Mouse (Mus musculus) neural tube, embryonic 14.5 days (tissue): Measurements from ENCODE around the gene Bach2. TPM values are rescaled to one million over a fixed set of nuclear protein-coding genes. Genes with fewer than 3 reads are reported as not detected.
A peak's percentile ranks its signal among the peaks of the same experiment; 100 is the strongest.

Experiments
- ATAC-seq: fragments of 200-750 bp; cut with Nextera tagmentation; 2 replicates; pipeline ENCODE4 v1.8.0; 2017; ENCODE audit warnings: low read depth, mild to moderate bottlenecking, moderate TSS enrichment, moderate library complexity
- H3K27ac ChIP-seq: fragments of 300-500 bp; sonication (generic); 2 replicates; pipeline ENCODE4 v1.5.1; 2014; ENCODE audit warnings: low read depth, mild to moderate bottlenecking, control low read depth, low read length, moderate library complexity, mixed read lengths
- H3K27me3 ChIP-seq: fragments of 300-500 bp; sonication (generic); 2 replicates; pipeline ENCODE4 v1.6.1; 2014; ENCODE audit warnings: low read length; ENCODE audit not compliant: control insufficient read depth, insufficient read depth
- H3K36me3 ChIP-seq: fragments of 300-500 bp; sonication (generic); 2 replicates; pipeline ENCODE4 v1.6.1; 2014; ENCODE audit warnings: low read length, mixed read lengths; ENCODE audit not compliant: control insufficient read depth, insufficient read depth
- H3K4me1 ChIP-seq: fragments of 300-500 bp; sonication (generic); 2 replicates; pipeline ENCODE4 v1.6.1; 2014; ENCODE audit warnings: low read length; ENCODE audit not compliant: control insufficient read depth, insufficient read depth
- H3K4me2 ChIP-seq: fragments of 300-500 bp; sonication (generic); 2 replicates; pipeline ENCODE4 v1.6.1; 2014; ENCODE audit warnings: mild to moderate bottlenecking, low read depth, low read length, control low read depth
- H3K4me3 ChIP-seq: fragments of 300-500 bp; sonication (generic); 2 replicates; pipeline ENCODE4 v1.5.1; 2014; ENCODE audit warnings: low read depth, low read length, control low read depth, mixed read lengths
- H3K9ac ChIP-seq: fragments of 300-500 bp; sonication (generic); replicated peaks from 2 replicates; pipeline ENCODE4 v1.6.1; 2014; ENCODE audit warnings: low read depth, mild to moderate bottlenecking, control low read depth, low read length, mixed read lengths
- H3K9me3 ChIP-seq: fragments of 300-500 bp; sonication (generic); 2 replicates; pipeline ENCODE4 v1.6.1; 2016; ENCODE audit warnings: low read length; ENCODE audit not compliant: control insufficient read depth
- WGBS: fragments of 180-500 bp; shearing (Covaris S2); extraction: QIAGEN DNeasy Blood & Tissue Kit; methylation state at CpG from one replicate; pipeline ENCODE4 v1.1.7; 2014; 5-methylcytosine and 5-hydroxymethylcytosine counted together
- polyA plus RNA-seq: library from polyadenylated mRNA; unstranded; fragments of >200 nt; fragmentation: Nextera tagmentation; extraction: Ambion mirVana; gene quantifications from 2 replicates; pipeline ENCODE4 v1.2.1, GENCODE M21; 2014

The Bach2 gene
- polyA plus RNA-seq, 1 experiment from 2014 or later: 32.4 TPM

GRCm38 (mm10) chr4:32235920-32236705 is 2.5 kb upstream of the Bach2 start:
- Histone ChIP-seq H3K4me2 (no peak overlapping the region), H3K27ac (no peak overlapping the region), H3K36me3 (no peaks in the 10 kb centered on the region), H3K9ac (no peak overlapping the region), H3K9me3 (no peaks in the 10 kb centered on the region), H3K27me3 (no peaks in the 10 kb centered on the region), H3K4me3 (no peak overlapping the region), H3K4me1 (peaks cover 7% of the 10 kb centered on the region)
- no peak for ATAC-seq
- 61% methylated on average over 16 of the region's 16 CpGs for WGBS

GRCm38 (mm10) chr4:32238921-32239748 is 531 bp downstream of the Bach2 start:
- no peaks in the 10 kb centered on the region for H3K27me3 ChIP-seq
- peak overlapping the region; percentile 99 for H3K27ac ChIP-seq
- ATAC-seq: peak; percentile 67
- H3K36me3 ChIP-seq: no peaks in the 10 kb centered on the region
- no peaks in the 10 kb centered on the region for H3K9me3 ChIP-seq
- WGBS: under 1% methylated on average over 58 of the region's 100 CpGs
- peak overlapping the region; percentile 99 for H3K9ac ChIP-seq
- peak overlapping the region; percentile 78 for H3K4me2 ChIP-seq
- peaks cover 32% of the 10 kb centered on the region for H3K4me1 ChIP-seq
- peak overlapping the region; percentile 100 for H3K4me3 ChIP-seq

DNA sequence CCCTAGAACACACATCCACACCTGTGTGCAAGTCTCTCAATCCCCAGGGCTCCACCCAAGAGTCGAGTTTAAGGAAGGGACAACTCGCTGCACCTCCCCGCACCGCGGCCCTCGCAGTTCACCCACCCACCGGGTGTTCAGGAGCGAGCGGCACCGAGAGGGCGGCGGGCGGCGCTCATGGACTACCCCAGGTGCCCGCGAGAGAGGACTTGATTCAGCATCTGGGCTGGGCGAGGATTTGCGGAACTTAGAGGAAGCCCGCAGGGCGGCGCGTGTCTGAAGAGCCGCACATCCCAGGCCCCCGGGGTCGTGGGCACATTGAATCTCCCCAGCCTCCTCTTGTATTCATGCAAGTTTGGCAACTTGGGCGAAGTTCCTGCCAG is 1.1 kb downstream of the Bach2 start:
- H3K27ac ChIP-seq: peak overlapping the region; percentile 99
- peak overlapping the region; percentile 99 for H3K9ac ChIP-seq
- H3K36me3 ChIP-seq: no peaks in the 10 kb centered on the region
- H3K4me2 ChIP-seq: peak overlapping the region; percentile 78
- WGBS: under 1% methylated on average over 26 of the region's 26 CpGs
- peak overlapping the region; percentile 100 for H3K4me3 ChIP-seq
- H3K4me1 ChIP-seq: peaks cover 36% of the 10 kb centered on the region
- peak; percentile 53 for ATAC-seq
- H3K9me3 ChIP-seq: no peaks in the 10 kb centered on the region
- H3K27me3 ChIP-seq: no peaks in the 10 kb centered on the region

GRCm38 (mm10) chr4:32240457-32241030 is 1.9 kb downstream of the Bach2 start:
- Histone ChIP-seq H3K9ac (peak overlapping the region; percentile 99), H3K27ac (peak overlapping the region; percentile 6; the same call in 1 of the 2 replicates), H3K9me3 (no peaks in the 10 kb centered on the region), H3K27me3 (no peaks in the 10 kb centered on the region), H3K4me2 (peak overlapping the region; percentile 78), H3K4me3 (peak overlapping the region; percentile 100), H3K36me3 (no peaks in the 10 kb centered on the region), H3K4me1 (peaks cover 36% of the 10 kb centered on the region)
- no peak for ATAC-seq
- 2% methylated on average over 9 of the region's 9 CpGs for WGBS

DNA sequence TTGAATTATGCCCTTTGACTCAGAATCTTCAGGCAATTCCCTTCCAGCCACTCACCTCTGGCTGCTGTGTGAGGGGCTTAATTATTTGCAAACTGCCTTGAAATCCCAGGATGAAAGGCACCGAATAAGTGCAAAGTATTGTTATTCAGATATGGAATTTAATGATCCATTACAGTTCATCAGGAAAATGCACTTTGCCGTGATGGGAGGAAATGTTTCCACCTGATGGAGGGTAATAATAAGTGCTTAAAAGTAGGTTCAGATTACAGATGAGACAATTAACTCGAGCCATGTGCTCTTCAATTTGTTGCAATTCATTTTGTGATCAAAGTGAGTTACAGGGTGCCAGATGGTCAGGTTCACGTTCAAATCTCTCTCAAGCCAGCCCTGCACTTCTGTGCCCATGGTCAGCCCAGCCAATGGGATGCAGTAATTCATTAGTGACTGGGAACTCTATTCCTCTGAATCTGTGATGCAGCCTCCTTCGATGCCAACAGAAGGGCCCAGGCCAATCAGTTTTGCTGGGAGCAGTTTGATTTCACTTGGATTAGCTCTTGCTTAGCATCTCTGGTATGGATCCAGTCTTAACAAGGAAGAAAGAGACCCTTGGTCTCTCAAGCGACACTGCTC is 2.9 kb downstream of the Bach2 start:
- Histone ChIP-seq H3K4me3 (peak overlapping the region; percentile 100), H3K4me1 (peaks cover 36% of the 10 kb centered on the region), H3K9me3 (no peaks in the 10 kb centered on the region), H3K9ac (no peak overlapping the region; the same call in 1 of the 2 replicates), H3K27ac (peak overlapping the region; percentile 65), H3K36me3 (no peaks in the 10 kb centered on the region), H3K27me3 (no peaks in the 10 kb centered on the region), H3K4me2 (peak overlapping the region; percentile 78)
- WGBS: 18% methylated on average over 6 of the region's 6 CpGs
- ATAC-seq: no peak

GRCm38 (mm10) chr4:32242122-32242615 is 3.6 kb downstream of the Bach2 start:
- Histone ChIP-seq H3K36me3 (no peaks in the 10 kb centered on the region), H3K4me1 (peaks cover 36% of the 10 kb centered on the region), H3K27me3 (no peaks in the 10 kb centered on the region), H3K27ac (peak overlapping the region; percentile 65), H3K9me3 (no peaks in the 10 kb centered on the region), H3K4me2 (peak overlapping the region; percentile 78), H3K9ac (no peak overlapping the region; the same call in 1 of the 2 replicates), H3K4me3 (peak overlapping the region; percentile 100; the same call in 1 of the 2 replicates)
- 27% methylated on average over 6 of the region's 6 CpGs for WGBS
- no peak for ATAC-seq

GRCm38 (mm10) chr4:32243458-32243857 is 4.9 kb downstream of the Bach2 start:
- H3K4me2 ChIP-seq: peak overlapping the region; percentile 12; the same call in 1 of the 2 replicates
- 0 out of 2 replicates have a peak overlapping the region, but pooled peaks have one; percentile 28 for H3K27ac ChIP-seq

DNA sequence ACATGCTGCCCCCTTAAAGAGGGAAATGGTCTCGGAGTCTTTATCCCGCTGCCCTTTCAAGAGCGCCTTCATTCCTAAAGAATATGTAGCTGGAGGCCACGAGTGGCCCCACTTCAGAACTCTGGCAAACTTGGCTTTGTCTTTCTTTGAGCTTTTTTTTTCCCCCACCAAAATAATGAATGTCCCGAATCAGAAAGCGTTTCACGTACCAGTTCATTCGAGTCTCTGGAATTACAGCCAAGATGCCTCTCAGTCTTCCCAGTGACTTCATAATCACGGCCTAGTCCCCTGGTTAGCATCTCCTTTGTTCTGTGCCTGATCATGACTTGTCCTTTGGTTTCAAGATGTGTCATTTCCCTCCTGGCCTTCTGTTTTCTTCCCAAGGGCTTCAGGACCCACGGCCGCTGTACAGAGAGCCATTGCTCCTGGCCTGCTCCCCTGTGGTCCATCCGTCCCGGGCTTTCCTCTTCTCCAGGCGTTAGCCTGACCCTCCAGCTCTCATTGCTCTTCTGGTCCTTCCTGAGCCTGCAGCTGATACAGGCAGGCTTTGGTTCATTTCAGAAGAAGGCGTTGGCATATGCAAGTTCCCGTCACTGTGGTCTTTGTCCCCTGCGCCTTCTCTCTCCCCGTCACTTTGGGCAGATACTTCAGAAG is 5.6 kb downstream of the Bach2 start:
- no peaks in the 10 kb centered on the region for H3K27me3 ChIP-seq
- H3K9me3 ChIP-seq: no peaks in the 10 kb centered on the region
- WGBS: 36% methylated on average over 18 of the region's 18 CpGs
- no peak overlapping the region for H3K4me3 ChIP-seq
- no peak overlapping the region for H3K9ac ChIP-seq
- H3K27ac ChIP-seq: peak overlapping the region; percentile 68; the same call in 1 of the 2 replicates
- ATAC-seq: no peak
- no peaks in the 10 kb centered on the region for H3K36me3 ChIP-seq
- peaks cover 41% of the 10 kb centered on the region for H3K4me1 ChIP-seq
- no peak overlapping the region for H3K4me2 ChIP-seq

More at GRCm38 (mm10) chr4:32243458-32243857, 4.9 kb downstream of the Bach2 start:
- Histone ChIP-seq H3K27me3 (no peaks in the 10 kb centered on the region), H3K4me3 (no peak overlapping the region), H3K9me3 (no peaks in the 10 kb centered on the region), H3K4me1 (peaks cover 36% of the 10 kb centered on the region), H3K36me3 (no peaks in the 10 kb centered on the region), H3K9ac (no peak overlapping the region)
- no peak for ATAC-seq
- WGBS: 45% methylated on average over 10 of the region's 10 CpGs
